Mouse (Mus musculus): ENCODE results near the gene Gm38392.
"Not testable (repeated sequence)": the region's sequence is repeated elsewhere in the genome, so short reads cannot be mapped to it uniquely, and the experiment has no call there.

Gene Gm38392

DNA sequence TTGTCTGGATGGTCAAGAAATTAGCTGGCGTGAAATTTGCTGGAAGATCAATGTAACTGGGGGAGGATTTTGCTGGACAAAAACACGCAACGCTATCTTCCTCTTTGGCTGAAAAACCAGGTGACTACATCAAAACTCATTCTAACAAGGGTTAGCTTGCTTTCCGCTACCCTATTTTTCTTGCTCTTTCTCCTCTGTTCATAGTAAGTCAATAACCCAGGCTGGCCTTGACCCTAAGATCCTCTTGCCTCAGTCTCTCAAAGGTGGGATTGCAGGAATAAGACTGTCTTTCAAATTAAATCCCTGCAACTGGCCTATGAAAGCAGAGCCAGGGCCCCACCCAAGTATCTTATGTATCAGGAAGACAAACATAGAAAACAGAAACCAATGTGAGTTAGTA lies at the start of gene Gm38392:
TSS of gene Gm38392 (minus strand) at position 101 of the 400 bp plus-strand sequence.
- DNase-seq, result no peak

DNA sequence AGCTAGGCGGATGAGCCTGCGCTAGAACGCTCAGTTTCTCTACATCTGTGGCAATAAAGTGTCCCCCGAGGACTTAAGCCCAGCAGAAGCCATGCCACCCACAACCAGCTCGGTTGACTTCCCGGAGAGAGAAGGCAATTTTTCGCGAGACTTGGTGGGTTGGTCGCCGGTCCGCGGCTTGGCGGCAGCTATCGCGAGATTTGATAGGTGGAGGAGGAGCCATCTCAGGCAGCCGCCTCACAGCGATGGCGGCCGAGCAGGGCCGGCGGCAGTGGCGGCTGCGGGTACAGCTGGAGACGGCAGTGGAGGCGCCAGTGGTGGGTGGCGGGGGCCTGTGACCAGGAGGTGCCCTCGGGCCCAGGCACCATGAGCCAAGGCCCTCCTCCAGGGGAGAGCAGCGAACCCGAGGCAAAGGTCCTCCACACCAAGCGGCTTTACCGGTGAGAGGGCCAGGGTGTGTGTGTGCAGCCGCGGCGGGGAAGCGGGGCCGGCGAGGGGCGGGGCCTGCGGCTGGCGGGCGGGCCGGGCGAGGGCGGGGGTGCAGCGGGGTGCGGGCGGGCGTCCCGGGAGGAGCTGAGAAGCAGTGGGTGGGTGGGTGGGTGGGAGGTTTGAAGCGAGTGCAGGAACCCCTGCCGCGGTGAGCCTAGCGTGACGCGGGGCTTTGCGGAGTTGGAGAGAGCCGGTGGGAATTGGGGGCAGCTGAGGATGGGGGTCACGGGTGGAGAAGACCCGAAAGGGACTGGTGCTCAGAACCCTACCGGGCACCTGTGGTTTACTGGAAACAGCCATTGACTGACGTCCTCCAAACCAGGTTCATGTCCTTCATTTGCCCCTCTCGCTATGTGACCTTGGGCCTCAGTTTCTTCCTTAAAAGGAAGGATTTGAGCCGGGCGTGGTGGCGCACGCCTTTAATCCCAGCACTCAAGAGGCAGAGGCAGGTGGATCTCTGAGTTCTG lies 49.3 kb upstream of the Gm38392 start, which contains the start of the genes Tmem79 and Smg5:
TSS of gene Tmem79 (minus strand) at position 91 of the 956 bp plus-strand sequence.
TSS of gene Smg5 (plus strand) at position 203 of the 956 bp plus-strand sequence.
- DNase-seq, result peak; percentile 97

DNA sequence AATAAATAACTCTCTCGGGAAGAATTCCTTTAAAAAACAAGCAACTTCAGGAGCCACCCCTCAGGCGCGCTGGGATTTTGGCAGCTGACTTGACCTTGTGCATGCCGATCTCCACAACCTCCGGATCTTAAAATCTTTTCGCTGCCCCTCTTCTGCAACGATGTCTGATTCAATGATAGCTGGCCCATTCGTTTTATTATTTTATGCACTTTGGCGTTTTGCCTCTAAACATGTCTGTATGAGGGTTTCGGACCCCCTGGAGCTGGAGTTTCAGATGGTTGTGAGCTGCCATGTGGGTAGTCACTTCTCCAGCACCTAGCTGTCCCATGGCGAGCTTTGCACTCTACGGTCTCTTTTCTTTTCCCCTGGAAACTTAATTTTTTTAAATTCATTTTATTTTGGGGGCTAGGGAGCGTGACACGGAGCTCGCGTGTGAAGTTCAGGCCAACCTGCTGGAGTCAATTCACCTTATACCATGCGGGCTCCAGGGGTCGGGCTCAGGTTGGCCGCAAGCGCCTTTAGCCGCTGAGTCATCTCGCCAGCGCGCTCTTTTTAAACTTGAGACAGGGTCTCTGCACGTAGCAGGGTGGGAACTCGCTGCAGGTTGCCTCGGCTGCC lies 48.5 kb upstream of the Gm38392 start:
- peak; percentile 29 for DNase-seq

DNA sequence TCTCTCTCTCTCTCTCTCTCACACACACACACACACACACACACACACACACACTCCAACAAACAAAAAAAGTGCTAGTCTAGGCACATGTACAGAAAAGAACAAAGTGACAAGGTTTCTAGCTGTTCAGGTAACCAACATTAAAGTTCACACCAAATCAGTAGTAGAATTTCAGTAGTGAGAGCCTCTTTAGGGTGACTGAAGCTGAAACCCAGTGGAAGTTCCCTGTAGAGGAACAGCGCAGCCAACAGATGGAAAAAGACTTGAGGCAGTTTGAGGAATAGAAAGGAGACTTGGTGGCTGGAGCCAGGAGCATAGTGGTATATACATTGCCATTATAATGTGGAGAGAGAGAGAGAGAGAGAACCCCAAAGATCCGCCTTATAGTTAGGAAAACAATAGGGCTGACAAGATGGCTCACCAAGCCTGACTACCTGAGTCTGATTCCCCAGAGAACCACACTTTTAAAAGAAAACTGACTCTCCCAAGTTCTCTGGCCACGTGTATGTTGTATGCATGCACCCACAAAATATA lies 48.0 kb upstream of the Gm38392 start:
- no peak for DNase-seq

DNA sequence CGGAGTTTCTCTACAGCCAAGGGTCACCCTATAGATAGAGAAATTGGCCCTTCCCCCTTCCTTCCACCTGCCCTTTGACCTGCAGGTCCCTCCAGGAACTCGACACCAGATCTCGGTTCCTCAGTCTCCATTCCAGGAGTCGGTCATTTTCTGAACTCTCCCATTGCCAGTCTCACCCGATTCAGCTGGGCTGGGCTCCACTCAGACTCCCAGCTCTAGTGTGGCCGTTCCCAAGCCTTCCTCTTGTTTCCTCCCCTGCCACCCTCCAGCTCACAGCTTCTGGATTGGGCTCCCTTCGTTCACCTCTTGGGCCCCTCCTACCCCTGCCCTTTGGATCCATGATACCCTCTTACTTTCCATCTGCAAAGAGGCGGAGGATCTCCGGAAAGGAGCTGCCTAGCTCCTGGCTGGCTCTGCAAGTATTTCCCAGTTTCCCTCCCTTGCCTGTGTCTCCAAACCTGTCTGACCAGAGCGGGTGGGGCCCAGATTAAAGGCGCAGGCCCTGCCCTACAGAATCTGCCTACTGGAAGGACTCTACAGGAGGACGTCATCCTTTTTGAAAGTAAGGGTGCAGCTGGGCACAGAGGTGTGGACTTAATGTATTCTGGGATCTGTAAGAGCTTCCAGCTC lies 47.1 kb upstream of the Gm38392 start:
- DNase-seq, result peak; percentile 50

DNA sequence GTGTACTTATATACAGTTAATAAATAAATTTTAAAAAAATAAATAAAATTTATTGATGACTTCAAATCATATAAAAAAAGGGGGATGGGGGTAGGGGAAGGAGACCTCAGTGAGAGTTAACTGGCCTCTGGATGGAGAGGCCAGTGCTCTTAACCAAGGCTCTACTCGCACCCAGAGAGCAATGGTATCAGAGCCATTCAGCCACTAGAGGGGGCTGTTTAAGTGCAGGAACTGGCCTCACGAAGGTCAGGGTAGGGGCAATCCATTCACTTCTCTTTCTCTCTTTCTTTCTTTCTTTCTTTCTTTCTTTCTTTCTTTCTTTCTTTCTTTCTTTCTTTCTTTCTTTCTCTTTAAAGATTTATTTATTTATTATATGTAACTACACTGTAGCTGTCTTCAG lies 44.3 kb upstream of the Gm38392 start:
- peak; percentile 46 for DNase-seq

DNA sequence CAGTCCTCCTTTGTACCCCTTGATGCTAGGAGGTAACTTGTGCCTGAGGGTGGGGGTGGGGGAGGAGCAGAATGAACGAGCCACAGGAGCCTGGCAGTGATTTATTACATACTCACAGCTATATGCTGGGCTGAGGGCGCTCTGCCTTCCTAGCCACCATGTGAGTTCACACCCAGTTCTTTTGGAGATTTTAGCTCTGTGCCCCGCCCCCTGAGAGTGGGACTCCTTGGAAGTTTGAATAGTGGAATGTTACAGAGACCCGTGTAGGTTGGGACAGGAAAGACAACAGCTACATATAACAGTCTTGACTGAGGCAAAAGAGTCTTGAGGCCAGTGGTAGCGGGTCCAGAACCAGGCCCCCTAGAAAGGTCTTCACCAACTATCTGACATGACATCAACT lies 41.9 kb upstream of the Gm38392 start:
- DNase-seq, result no peak

DNA sequence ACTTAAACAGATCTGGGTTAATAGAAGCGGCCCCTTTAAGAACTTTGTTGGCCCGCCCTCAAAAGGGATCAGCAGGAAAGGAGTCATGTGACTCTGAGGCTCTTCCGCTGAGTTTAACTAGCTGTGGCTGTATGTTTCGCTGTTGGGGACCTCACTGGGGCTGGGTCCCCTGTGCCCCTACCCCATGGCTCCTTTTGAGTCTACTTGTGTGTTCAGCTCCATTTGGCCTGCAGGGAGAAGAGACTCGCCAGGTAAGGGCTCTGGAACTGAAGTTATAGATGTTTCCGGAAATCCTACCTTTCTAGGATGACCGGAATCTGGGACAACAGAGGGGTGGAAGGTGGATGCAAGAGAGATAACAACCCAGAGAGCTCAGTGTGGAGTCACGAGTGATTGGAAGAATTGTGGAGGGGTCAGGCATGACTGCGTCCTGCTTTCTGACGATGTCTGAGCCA lies 38.0 kb upstream of the Gm38392 start, which contains the start of gene Glmp:
TSS of gene Glmp (plus strand) at position 73 of the 455 bp plus-strand sequence.
- DNase-seq, result peak; percentile 75

DNA sequence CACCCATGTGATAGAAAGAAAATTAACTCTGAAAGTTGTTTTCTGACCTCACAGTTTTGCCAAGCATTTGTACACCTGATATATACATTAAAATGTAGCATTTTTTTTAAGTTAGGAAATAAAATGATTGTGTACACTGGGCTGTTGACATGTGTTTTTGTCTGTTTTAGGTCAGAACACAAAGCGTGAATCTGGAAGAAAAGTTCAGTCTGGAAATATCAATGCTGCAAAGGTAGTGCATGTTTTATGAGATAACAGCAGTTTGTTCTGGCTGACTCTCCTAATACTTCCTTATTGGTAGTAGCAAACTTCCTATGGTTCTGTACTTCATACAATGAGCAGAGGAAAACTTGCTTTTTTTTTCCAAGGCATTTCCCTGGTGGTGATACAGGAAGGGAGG lies 12.2 kb upstream of the Gm38392 start:
- DNase-seq, result no peak

DNA sequence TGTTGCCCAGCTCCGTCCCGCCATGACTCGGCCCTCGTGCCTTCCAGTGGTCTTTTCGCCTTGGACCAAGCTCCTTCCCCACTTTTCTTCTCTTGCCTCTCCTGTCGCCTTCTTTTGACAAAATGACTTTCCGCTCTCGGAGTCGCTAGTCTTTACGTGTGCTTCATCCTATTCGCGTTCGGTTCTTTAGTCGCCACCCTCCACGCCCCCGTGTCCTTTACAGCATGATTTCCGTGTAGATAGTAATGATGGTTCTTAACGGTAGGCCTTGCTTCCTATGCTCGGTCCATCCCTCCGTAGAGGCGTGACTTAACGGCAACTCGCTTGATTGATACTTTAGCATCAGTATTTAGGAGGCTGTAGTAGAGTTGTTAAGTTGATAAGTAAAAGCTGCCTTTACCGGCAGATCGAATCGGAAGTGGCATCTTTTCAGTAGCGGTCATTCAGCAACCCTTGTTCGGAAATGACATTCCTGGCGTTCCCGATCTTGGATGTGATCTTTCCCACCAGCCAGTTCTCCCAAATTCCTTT lies 10.4 kb upstream of the Gm38392 start:
- no peak for DNase-seq

DNA sequence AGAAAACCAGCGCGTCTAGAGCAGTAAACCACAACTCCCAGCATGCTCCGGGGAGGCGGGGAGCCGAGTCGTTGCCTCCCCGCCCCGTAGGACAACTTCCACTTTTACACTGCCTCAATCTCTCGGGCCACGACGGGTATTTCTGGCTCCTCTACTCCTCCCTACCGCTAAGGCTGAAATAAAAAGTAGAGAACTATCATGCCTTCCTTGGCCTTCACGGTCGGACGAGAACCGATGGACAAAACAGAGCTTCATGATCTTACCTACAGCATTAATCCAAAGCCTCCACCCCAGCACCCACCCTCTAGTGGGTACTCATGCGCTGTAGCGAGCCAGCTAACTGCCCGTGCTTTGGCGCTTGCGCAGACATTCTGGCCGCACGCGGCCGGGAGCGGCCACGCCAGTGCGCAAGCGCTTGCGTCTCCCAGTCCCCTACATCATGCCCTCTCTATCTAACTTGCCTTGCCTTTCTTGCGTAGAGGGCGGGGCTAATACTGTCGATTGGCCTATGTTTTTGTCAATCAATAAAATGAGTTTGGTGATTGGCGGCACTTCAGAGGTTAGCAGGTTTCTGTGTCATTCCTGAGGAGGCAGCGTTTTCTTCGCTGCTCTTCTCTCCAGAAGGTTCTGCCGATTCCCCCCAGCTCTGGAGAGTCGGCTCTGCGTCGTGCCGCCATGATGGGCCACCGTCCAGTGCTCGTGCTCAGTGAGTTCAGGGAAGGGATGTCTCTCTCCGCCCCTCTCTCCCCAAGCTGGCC lies 9.7 kb upstream of the Gm38392 start, which contains the start of the genes Tsacc and Cct3:
TSS of gene Tsacc (minus strand) at position 439 of the 758 bp plus-strand sequence.
TSS of gene Cct3 (plus strand) at position 556 of the 758 bp plus-strand sequence.
- peak; percentile 99 for DNase-seq

DNA sequence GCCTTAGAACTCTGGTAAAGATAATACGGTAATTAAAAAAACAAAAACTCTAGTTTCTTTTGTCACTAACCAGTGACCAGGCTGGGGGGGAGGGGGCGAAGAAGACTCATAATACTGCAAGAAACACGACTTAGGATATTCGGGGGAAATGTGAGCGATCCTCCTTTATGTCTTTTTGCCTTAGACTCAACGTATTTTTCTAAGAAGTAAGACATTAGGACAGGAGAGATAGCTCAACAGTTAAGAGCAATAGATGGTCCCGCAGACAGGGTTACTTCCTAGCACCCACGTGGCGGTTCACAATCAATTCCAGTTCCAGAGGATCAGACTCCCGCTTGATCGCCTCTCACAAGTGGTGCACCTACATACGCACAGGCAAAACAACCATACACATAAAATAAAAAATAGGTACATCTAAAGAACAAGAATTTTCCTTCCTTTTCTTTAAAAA lies 9.1 kb upstream of the Gm38392 start:
- no peak for DNase-seq

DNA sequence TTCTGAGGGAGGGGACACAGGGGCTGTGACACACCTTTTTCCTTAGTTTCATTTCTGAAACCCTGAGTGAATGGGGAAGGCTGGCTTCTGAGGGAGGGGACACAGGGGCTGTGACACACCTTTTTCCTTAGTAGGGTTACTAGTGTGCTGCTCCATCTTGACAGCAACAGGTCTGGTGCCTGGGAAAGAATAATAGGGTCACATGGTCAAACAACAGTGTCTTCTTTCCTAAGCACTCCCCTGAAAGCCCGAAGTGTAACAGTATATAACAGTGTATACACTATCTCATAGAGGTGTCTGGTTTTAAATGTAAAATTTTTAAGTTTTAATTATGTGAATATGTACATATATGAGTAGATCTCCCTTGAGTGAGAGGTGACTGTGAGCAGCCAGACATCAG lies 8.3 kb upstream of the Gm38392 start:
- not testable (repeated sequence) for DNase-seq

DNA sequence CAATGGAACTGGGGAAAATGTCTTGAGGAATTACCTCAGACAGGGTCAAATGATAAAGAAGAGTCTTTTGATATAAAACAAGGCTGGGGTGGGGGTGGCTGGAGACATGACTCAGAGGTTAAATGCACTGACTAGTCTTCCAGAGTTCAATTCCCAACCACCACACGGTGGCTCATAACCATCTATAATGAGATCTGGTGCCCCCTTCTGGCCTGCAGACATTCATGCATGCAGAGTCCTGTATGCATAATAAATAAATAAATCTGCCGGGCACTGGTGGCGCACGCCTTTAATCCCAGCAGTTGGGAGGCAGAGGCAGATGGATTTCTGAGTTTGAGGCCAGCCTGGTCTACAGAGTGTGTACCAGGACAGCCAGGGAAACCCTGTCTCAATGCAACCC lies 5.0 kb upstream of the Gm38392 start:
- DNase-seq, result peak; percentile 13

DNA sequence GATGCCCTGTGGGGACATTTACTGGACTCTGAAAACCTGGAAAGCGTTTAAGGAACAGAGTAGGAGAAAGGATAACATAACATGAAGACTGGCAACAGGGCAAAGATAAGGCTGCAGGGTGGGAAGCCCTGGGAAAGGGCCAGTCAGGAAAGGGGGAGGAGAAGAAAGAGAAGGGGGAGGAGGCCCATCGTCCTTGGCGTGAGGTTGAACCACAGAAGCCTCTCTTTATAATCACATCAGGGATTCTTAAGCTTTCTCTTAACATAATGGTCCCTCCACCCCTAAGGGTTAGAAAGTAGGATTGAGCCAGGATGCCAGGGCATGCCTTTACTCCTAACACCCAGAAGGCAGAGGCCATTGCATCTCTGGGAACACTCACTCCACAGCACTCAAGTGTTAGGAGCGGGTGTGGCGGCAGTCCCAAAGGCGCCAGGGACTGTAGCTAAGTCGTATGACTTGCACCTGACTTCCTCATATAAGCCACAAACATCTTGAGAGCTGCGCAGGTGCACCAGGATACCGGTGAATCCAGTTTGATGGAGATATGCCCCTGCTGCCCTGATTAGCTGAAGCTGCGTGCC lies 1.2 kb upstream of the Gm38392 start:
- not testable (repeated sequence) for DNase-seq

DNA sequence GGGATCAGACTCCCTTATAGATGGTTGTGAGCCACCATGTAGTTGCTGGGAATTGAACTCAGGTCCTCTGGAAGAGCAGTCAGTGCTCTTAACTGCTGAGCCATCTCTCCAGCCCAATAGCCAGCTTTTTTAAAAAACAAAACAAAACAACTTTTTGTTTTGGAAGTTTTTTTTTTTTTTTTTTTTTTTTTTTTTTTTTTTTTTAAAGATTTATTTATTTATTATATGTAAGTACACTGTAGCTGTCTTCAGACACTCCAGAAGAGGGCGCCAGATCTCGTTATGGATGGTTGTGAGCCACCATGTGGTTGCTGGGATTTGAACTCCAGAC lies 1.5 kb downstream of the Gm38392 start:
- not testable (repeated sequence) for DNase-seq

DNA sequence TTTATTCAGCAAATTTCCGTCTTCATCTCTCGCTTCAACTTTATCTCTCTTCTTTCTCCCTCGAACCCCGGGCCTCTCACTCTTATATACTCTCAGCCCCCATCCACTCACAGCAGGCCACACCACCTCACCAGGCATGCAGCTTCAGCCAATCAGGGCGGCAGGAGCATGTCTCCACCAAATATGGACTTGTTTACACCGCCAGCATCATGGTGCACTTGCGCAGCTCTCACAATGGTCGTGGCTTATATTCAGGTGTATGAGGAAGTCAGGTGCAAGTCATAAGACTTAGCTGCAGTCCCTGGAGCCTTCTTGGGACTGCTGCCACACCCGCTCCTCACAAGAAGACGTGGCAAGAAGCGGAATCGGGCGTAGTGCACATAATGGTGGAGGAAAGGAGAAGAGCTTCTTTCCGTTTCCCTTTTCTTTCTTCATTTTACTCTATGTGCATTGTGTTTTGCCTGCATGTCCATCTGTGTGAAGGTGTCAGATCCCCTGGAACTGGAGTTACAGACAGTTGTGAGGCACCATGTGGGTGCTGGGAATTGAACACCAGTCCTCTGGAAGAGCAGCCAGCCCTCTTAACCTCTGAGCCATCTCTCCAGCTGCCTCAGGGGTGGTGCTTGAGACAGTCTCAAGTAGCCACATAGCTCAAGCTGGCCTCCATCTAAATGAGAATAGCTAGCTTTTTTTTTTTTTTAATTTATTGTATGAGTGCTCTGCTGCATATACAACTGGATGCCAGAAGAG lies 2.0 kb downstream of the Gm38392 start:
- not testable (repeated sequence) for DNase-seq

DNA sequence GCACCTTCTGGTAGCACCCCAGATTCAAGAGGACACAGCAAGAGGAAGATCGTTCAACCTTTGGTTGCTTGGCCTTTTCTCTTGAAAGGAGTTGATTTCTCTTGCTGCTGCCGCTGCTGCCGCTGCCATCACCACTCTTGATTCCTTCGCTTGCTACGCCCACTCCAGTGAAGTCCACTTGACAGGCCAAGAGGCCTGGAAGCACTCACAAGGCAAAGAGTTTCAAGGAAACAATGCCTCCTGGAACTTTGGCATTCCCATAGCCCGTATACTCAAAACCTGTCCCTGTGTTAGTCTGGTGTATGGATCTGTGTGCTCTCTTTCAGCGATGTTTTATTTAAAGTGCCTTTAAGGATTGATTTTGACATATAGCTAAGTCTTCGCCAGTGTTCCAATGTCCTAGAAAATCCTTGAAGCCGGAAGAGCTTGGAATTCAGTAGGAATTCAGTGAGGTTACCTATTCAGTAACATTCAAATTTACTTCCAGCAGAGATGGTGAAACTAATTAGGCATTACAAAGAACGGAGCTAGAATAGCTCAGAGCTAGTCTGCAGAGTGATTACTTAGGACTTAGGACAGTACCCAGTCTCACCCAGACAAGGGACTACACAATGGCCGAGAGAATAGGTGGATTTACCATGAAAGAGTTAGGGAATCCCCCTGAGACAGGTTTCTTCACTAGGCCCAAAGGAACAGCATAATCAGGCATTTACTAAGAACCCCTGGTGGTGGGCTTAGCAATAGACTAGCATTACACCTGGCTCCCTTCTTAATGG lies 5.7 kb downstream of the Gm38392 start:
- DNase-seq, result not testable (repeated sequence)

DNA sequence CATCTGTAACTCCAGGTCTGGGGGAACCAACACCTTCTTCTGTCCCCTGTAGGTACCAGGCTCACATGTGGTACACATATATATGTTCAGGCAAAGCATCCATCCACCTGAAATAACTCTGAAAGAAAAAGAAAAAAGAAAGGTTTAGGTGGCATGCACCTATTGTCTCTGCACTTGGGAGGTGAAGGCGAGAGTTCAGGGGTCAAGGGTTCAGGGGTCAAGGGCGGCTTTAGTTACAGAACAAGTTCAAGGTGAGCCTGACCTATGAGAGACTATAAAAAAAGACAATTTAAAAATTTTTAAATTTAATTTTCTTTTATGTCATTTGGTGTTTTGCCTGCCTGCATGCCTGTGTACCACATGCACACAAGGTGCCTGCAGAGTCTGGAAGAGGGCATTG lies 7.0 kb downstream of the Gm38392 start:
- DNase-seq, result no peak

Data from kidney, postnatal 14 days (tissue).